Mouse (Mus musculus): ENCODE measurements around the gene Pum1. TPM values are rescaled to one million over a fixed set of nuclear protein-coding genes. Genes with fewer than 3 reads are reported as not detected.

Pum1 gene
- polyA plus RNA-seq, 2 experiments, result 69.5 to 83.8 TPM

DNA sequence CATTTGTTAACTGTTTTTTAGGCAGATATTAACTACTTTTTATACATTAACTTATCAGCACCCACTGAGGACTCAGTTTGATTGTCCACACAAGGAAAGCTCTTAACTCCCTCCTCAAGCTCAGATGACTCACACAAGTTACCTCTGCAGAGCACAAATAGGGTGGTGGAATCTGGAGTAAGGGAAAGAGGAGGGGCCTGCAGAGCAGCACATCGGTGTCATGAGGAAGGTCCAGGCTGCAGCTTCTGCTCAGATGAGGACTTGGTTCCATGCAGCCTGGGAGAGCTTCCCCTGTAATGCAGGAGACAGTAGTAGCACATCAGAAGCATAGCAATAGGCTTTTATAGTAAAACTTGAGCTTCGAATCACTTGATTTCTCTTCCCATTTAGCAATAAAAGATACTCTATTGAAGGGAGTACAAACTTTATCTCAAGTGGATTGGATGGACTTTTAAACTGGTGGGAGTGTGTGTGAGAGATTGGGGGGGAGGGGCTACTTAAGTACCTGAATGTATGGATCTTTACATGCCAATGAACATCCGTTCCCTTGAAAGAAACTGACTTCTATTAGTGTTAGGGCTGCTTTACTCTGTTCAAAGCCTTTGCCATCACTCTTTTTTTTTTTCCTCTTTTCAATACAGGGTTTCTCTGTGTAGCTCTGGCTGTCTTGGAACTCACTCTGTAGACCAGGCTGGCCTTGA, 39.9 kb downstream of the Pum1 start:
- ATAC-seq (ENCODE audit: low FRiP score, low read depth), result no peak
- H3K36me3 ChIP-seq (ENCODE audit: control insufficient read depth, insufficient read depth, low read length), result peaks cover 33% of the 10 kb centered on the region
- WGBS, result 87% methylated on average over 3 of the region's 3 CpGs

GRCm38 (mm10) chr4:130703601-130704000, 40.5 kb downstream of the Pum1 start:
- no peak for DNase-seq (ENCODE audit: low spot score)
- Histone ChIP-seq H3K4me3 (replicated peaks; ENCODE audit: low read length) (no peak overlapping the region), H3K9me3 (ENCODE audit: control insufficient read depth, low read length) (no peaks in the 10 kb centered on the region), H3K27me3 (ENCODE audit: control insufficient read depth, insufficient read depth, low read length) (no peaks in the 10 kb centered on the region), H3K9ac (ENCODE audit: low read depth, low read length, severe bottlenecking) (no peak overlapping the region), H3K4me1 (ENCODE audit: control insufficient read depth, insufficient read depth, low read length) (0 out of 2 replicates have a peak, but pooled peaks cover under 1% of the 10 kb centered on the region), H3K4me2 (replicated peaks; ENCODE audit: low read depth, low read length, severe bottlenecking) (no peak overlapping the region), H3K36me3 (ENCODE audit: control insufficient read depth, insufficient read depth, low read length) (peaks cover 38% of the 10 kb centered on the region), H3K27ac (replicated peaks; ENCODE audit: low read depth, low read length) (no peak overlapping the region)
- no peak for TF ChIP-seq POLR2A (IDR thresholded peaks at IDR 0.05; ENCODE audit: borderline replicate concordance, extremely low read depth, insufficient read depth, insufficient read length)
- ATAC-seq (ENCODE audit: low FRiP score, low read depth), result no peak
- 99% methylated on average over 3 of the region's 3 CpGs for WGBS

More for the DNA sequence above, 39.9 kb downstream of the Pum1 start:
- Histone ChIP-seq H3K9me3 (ENCODE audit: control insufficient read depth, low read length) (no peaks in the 10 kb centered on the region), H3K4me1 (ENCODE audit: control insufficient read depth, insufficient read depth, low read length) (no peaks in the 10 kb centered on the region), H3K27ac (replicated peaks; ENCODE audit: low read depth, low read length) (no peak overlapping the region), H3K4me3 (replicated peaks; ENCODE audit: low read length) (no peak overlapping the region), H3K27me3 (ENCODE audit: control insufficient read depth, insufficient read depth, low read length) (no peaks in the 10 kb centered on the region), H3K9ac (ENCODE audit: low read depth, low read length, severe bottlenecking) (no peak overlapping the region), H3K4me2 (replicated peaks; ENCODE audit: low read depth, low read length, severe bottlenecking) (no peak overlapping the region)
- DNase-seq (ENCODE audit: low spot score), result no peak
- no peak for TF ChIP-seq POLR2A (IDR thresholded peaks at IDR 0.05; ENCODE audit: borderline replicate concordance, extremely low read depth, insufficient read depth, insufficient read length)

- ATAC-seq (ENCODE audit: low FRiP score, low read depth), result no peak
- H3K9me3 ChIP-seq (ENCODE audit: control insufficient read depth, low read length), result no peaks in the 10 kb centered on the region
- no peak overlapping the region for H3K9ac ChIP-seq (ENCODE audit: low read depth, low read length, severe bottlenecking)
- H3K4me3 ChIP-seq (replicated peaks; ENCODE audit: low read length), result no peak overlapping the region
- WGBS, result 92% methylated on average over 4 of the region's 4 CpGs
- TF ChIP-seq POLR2A (IDR thresholded peaks at IDR 0.05; ENCODE audit: borderline replicate concordance, extremely low read depth, insufficient read depth, insufficient read length), result no peak
- no peak for DNase-seq (ENCODE audit: low spot score)
- no peak overlapping the region for H3K4me2 ChIP-seq (replicated peaks; ENCODE audit: low read depth, low read length, severe bottlenecking)
- 0 out of 2 replicates have a peak, but pooled peaks cover 2% of the 10 kb centered on the region for H3K4me1 ChIP-seq (ENCODE audit: control insufficient read depth, insufficient read depth, low read length)
- H3K27me3 ChIP-seq (ENCODE audit: control insufficient read depth, insufficient read depth, low read length), result no peaks in the 10 kb centered on the region
- peaks cover 45% of the 10 kb centered on the region for H3K36me3 ChIP-seq (ENCODE audit: control insufficient read depth, insufficient read depth, low read length)
- no peak overlapping the region for H3K27ac ChIP-seq (replicated peaks; ENCODE audit: low read depth, low read length)
These were observed 41.5 kb downstream of the Pum1 start for GRCm38 (mm10) chr4:130704615-130705014.

GRCm38 (mm10) chr4:130706215-130707000, 43.3 kb downstream of the Pum1 start:
- H3K4me2 ChIP-seq (replicated peaks; ENCODE audit: low read depth, low read length, severe bottlenecking), result no peak overlapping the region
- ATAC-seq (ENCODE audit: low FRiP score, low read depth) (no peak), DNase-seq (ENCODE audit: low spot score) (no peak)
- no peak for TF ChIP-seq POLR2A (IDR thresholded peaks at IDR 0.05; ENCODE audit: borderline replicate concordance, extremely low read depth, insufficient read depth, insufficient read length)
- 76% methylated on average over 3 of the region's 3 CpGs for WGBS
- no peak overlapping the region for H3K27ac ChIP-seq (replicated peaks; ENCODE audit: low read depth, low read length)
- 0 out of 2 replicates have a peak, but pooled peaks cover 2% of the 10 kb centered on the region for H3K4me1 ChIP-seq (ENCODE audit: control insufficient read depth, insufficient read depth, low read length)
- H3K36me3 ChIP-seq (ENCODE audit: control insufficient read depth, insufficient read depth, low read length), result peaks cover 42% of the 10 kb centered on the region
- no peaks in the 10 kb centered on the region for H3K9me3 ChIP-seq (ENCODE audit: control insufficient read depth, low read length)
- no peaks in the 10 kb centered on the region for H3K27me3 ChIP-seq (ENCODE audit: control insufficient read depth, insufficient read depth, low read length)
- H3K4me3 ChIP-seq (replicated peaks; ENCODE audit: low read length), result no peak overlapping the region
- H3K9ac ChIP-seq (ENCODE audit: low read depth, low read length, severe bottlenecking), result no peak overlapping the region

GRCm38 (mm10) chr4:130711353-130711848, 48.3 kb downstream of the Pum1 start:
- no peak overlapping the region for H3K4me3 ChIP-seq (replicated peaks; ENCODE audit: low read length)
- H3K9ac ChIP-seq (ENCODE audit: low read depth, low read length, severe bottlenecking), result no peak overlapping the region
- H3K27ac ChIP-seq (replicated peaks; ENCODE audit: low read depth, low read length), result no peak overlapping the region
- no peaks in the 10 kb centered on the region for H3K27me3 ChIP-seq (ENCODE audit: control insufficient read depth, insufficient read depth, low read length)
- DNase-seq (ENCODE audit: low spot score) (no peak), ATAC-seq (ENCODE audit: low FRiP score, low read depth) (no peak)
- H3K9me3 ChIP-seq (ENCODE audit: control insufficient read depth, low read length), result no peaks in the 10 kb centered on the region
- H3K36me3 ChIP-seq (ENCODE audit: control insufficient read depth, insufficient read depth, low read length), result peaks cover 23% of the 10 kb centered on the region
- 76% methylated on average over 5 of the region's 5 CpGs for WGBS
- no peak overlapping the region for H3K4me2 ChIP-seq (replicated peaks; ENCODE audit: low read depth, low read length, severe bottlenecking)
- H3K4me1 ChIP-seq (ENCODE audit: control insufficient read depth, insufficient read depth, low read length), result peaks cover 19% of the 10 kb centered on the region
- no peak for TF ChIP-seq POLR2A (IDR thresholded peaks at IDR 0.05; ENCODE audit: borderline replicate concordance, extremely low read depth, insufficient read depth, insufficient read length)
